In genomic region chr11:97003170-97003569, GRCm38 (mm10) we compare ENCODE assay signal across 27 mouse cellular contexts. TPM values are rescaled to one million over a fixed set of nuclear protein-coding genes. Genes with fewer than 3 reads are reported as not detected.
DNase-seq lines count a peak whose midpoint lies in the region; ATAC-seq and TF ChIP-seq lines count a peak whose summit lies in the region.
"Had no signal": no experiment of that assay in that cellular context is flagged by ENCODE, and none has a peak within 500 bp of the region (broad histone marks: within the 10 kb centered on the region; RNA-seq: fewer than 3 reads in every experiment).

No protein-coding gene starts in this region.

- H3K4me3 ChIP-seq in layer of hippocampus, adult 2 months, result no peak overlapping the region
- H3K4me3 ChIP-seq: embryonic facial prominence, embryonic 15.5 days; erythroblast, embryonic 14.5 days; forebrain, embryonic 12.5 days; heart, embryonic 10.5 days; hindbrain, embryonic 15.5 days had no signal

- no peak overlapping the region for H3K27ac ChIP-seq in layer of hippocampus, adult 2 months
- H3K27ac ChIP-seq: embryonic facial prominence, embryonic 15.5 days; forebrain, embryonic 12.5 days; heart, embryonic 10.5 days; hindbrain, embryonic 15.5 days had no signal

- ATAC-seq in common myeloid progenitor, adult 5-6 weeks (replicated peaks; ENCODE audit: low read depth, poor library complexity, severe bottlenecking), result peak; percentile 40; the same call in 1 of the 2 replicates
- 0 out of 2 replicates have a peak, but pooled peaks have one; percentile 21 for ATAC-seq in megakaryocyte progenitor cell, adult 5-6 weeks (replicated peaks; ENCODE audit: poor library complexity)
- no peak for ATAC-seq in inflammation-experienced regulatory T-cells, adult 6 months
- ATAC-seq: Patski had no signal

- peak; percentile 19; the same call in 1 of the 2 replicates for TF ChIP-seq CTCF in layer of hippocampus, adult 2 months (conservative IDR thresholded peaks at IDR 0.05)

- no peak for DNase-seq in layer of hippocampus, adult 2 months (ENCODE audit: low spot score in 2 of 2)
- DNase-seq in layer of hippocampus, adult 9-10 months (ENCODE audit: low spot score), result no peak
- peak; percentile 29 for DNase-seq in ES-CJ7 (ENCODE audit: low read depth, low spot score)
- DNase-seq in T-cell, adult 2 months (ENCODE audit: low spot score), result no peak
- DNase-seq: adrenal gland, postnatal 10 days; cerebellum, adult 18-20 months; cerebellum, adult 9-11 months; cerebellum, postnatal 36 days; embryo, embryonic 11 days; gastrocnemius, postnatal 36 days; heart, adult 18-20 months; heart, postnatal 10 days; kidney, adult 11 months; kidney, adult 9 months had no signal

RNA-seq across cellular contexts. Expression of gene Sp6, which starts 10.0 kb away (rescaled TPM):
- 1 to 10 TPM in 1 of 2 experiments, under 1 TPM in 1; 0.79 to 1.2 TPM for total RNA-seq in layer of hippocampus, adult 2 months (2021)
- total RNA-seq in common myeloid progenitor, adult 5-6 weeks (2017), result 0.59 TPM in 1 of 2 replicates, not detected in the other
- total RNA-seq in megakaryocyte progenitor cell, adult 5-6 weeks (2015), result not detected in 2 replicates
- total RNA-seq in megakaryocyte progenitor cell, adult 5-6 weeks (2017), result 0.03 TPM in 1 of 2 replicates, not detected in the other
- polyA plus RNA-seq in inflammation-experienced regulatory T-cells, adult 6 months (2017; shearing (Covaris generic)), result 1 to 10 TPM in 1 of 3 experiments, under 1 TPM in 1, not detected in 1; 0.19 to 2.7 TPM
- total RNA-seq: gastrocnemius, postnatal 36 days had no signal
- polyA plus RNA-seq: erythroblast, embryonic 14.5 days; heart, embryonic 14.5 days; hindbrain, embryonic 11.5 days; intestine, embryonic 14.5 days had no signal

RNA-seq across cellular contexts. Expression of gene Sp2, which starts 20.4 kb away (rescaled TPM):
- 10 to 100 TPM; 15.9 to 17.2 TPM for total RNA-seq in layer of hippocampus, adult 2 months (2021)
- 3.2 and 3.6 TPM in 2 replicates for total RNA-seq in common myeloid progenitor, adult 5-6 weeks (2017)
- total RNA-seq in megakaryocyte progenitor cell, adult 5-6 weeks (2015), result 21.0 and 27.4 TPM in 2 replicates
- total RNA-seq in megakaryocyte progenitor cell, adult 5-6 weeks (2017), result 2.3 and 2.8 TPM in 2 replicates
- 10 to 100 TPM; 20.4 to 24.7 (median 20.9) TPM for polyA plus RNA-seq in inflammation-experienced regulatory T-cells, adult 6 months (2017; shearing (Covaris generic))

RNA-seq across cellular contexts. Expression of gene Scrn2, which starts 26.6 kb away (rescaled TPM):
- 1 to 10 TPM; 4.9 to 5.5 TPM for total RNA-seq in layer of hippocampus, adult 2 months (2021)
- total RNA-seq in common myeloid progenitor, adult 5-6 weeks (2017), result 18.4 and 21.5 TPM in 2 replicates
- 3.0 and 4.2 TPM in 2 replicates for total RNA-seq in megakaryocyte progenitor cell, adult 5-6 weeks (2015)
- total RNA-seq in megakaryocyte progenitor cell, adult 5-6 weeks (2017), result 18.3 and 21.1 TPM in 2 replicates
- polyA plus RNA-seq in inflammation-experienced regulatory T-cells, adult 6 months (2017; shearing (Covaris generic)), result 1 to 10 TPM; 6.2 to 8.8 (median 6.5) TPM

RNA-seq across cellular contexts. Expression of gene Lrrc46, which starts 38.0 kb away (rescaled TPM):
- total RNA-seq in layer of hippocampus, adult 2 months (2021), result 1 to 10 TPM; 1.1 to 1.2 TPM
- 0.64 and 2.0 TPM in 2 replicates for total RNA-seq in common myeloid progenitor, adult 5-6 weeks (2017)
- total RNA-seq in megakaryocyte progenitor cell, adult 5-6 weeks (2015), result 0.64 and 0.69 TPM in 2 replicates
- not detected in 2 replicates for total RNA-seq in megakaryocyte progenitor cell, adult 5-6 weeks (2017)
- not detected for polyA plus RNA-seq in inflammation-experienced regulatory T-cells, adult 6 months (2017; shearing (Covaris generic))
- total RNA-seq: gastrocnemius, adult 8-10 months had no signal
- polyA plus RNA-seq: erythroblast, embryonic 14.5 days had no signal

RNA-seq across cellular contexts. Expression of gene Mrpl10, which starts 38.2 kb away (rescaled TPM):
- 10 to 100 TPM; 74.0 to 81.6 TPM for total RNA-seq in layer of hippocampus, adult 2 months (2021)
- total RNA-seq in common myeloid progenitor, adult 5-6 weeks (2017), result 15.2 and 17.0 TPM in 2 replicates
- total RNA-seq in megakaryocyte progenitor cell, adult 5-6 weeks (2015), result 32.1 and 34.0 TPM in 2 replicates
- 19.7 and 24.5 TPM in 2 replicates for total RNA-seq in megakaryocyte progenitor cell, adult 5-6 weeks (2017)
- polyA plus RNA-seq in inflammation-experienced regulatory T-cells, adult 6 months (2017; shearing (Covaris generic)), result 10 to 100 TPM; 61.1 to 66.7 (median 63.2) TPM
